Mouse (Mus musculus) neural tube, embryonic 12.5 days (tissue): ENCODE measurements around the gene Fxr2. TPM values are rescaled to one million over a fixed set of nuclear protein-coding genes. Genes with fewer than 3 reads are reported as not detected.
"Not testable (repeated sequence)": the region's sequence is repeated elsewhere in the genome, so short reads cannot be mapped to it uniquely, and the experiment has no call there.

ENCODE experiments used
- ATAC-seq: fragments of 200-750 bp; cut with Nextera tagmentation; 2 replicates; pipeline ENCODE4 v1.8.0; 2017; ENCODE audit warnings: low read depth, mild to moderate bottlenecking, moderate TSS enrichment, moderate library complexity; ENCODE audit not compliant: low FRiP score
- H3K27ac ChIP-seq: fragments of 300-500 bp; sonication (generic); 2 replicates; pipeline ENCODE4 v1.5.1; 2016
- H3K27me3 ChIP-seq: fragments of 300-500 bp; sonication (generic); replicated peaks from 2 replicates; pipeline ENCODE4 v1.6.1; 2016; ENCODE audit warnings: mild to moderate bottlenecking
- H3K36me3 ChIP-seq: fragments of 300-500 bp; sonication (generic); 2 replicates; pipeline ENCODE4 v1.6.1; 2016; ENCODE audit warnings: mild to moderate bottlenecking
- H3K4me1 ChIP-seq: fragments of 300-500 bp; sonication (generic); 2 replicates; pipeline ENCODE4 v1.6.1; 2016
- H3K4me2 ChIP-seq: fragments of 300-500 bp; sonication (generic); replicated peaks from 2 replicates; pipeline ENCODE4 v1.6.1; 2016; ENCODE audit warnings: mild to moderate bottlenecking
- H3K4me3 ChIP-seq: fragments of 300-500 bp; sonication (generic); 2 replicates; pipeline ENCODE4 v1.5.1; 2016
- H3K9ac ChIP-seq: fragments of 300-500 bp; sonication (generic); 2 replicates; pipeline ENCODE4 v1.6.1; 2016; ENCODE audit warnings: mild to moderate bottlenecking
- H3K9me3 ChIP-seq: fragments of 300-500 bp; sonication (generic); 2 replicates; pipeline ENCODE4 v1.6.1; 2016; ENCODE audit warnings: mild to moderate bottlenecking
- WGBS: fragments of 180-500 bp; shearing (Covaris S2); methylation state at CpG from one replicate; pipeline ENCODE4 v1.1.7; 2016; 5-methylcytosine and 5-hydroxymethylcytosine counted together
- polyA plus RNA-seq: library from polyadenylated mRNA; unstranded; fragments of >200 nt; fragmentation: Nextera tagmentation; extraction: Ambion mirVana; gene quantifications from 2 replicates; pipeline ENCODE4 v1.2.1, GENCODE M21; 2016

Fxr2 gene
- polyA plus RNA-seq, 1 experiment from 2014 or later = 71.5 TPM

DNA sequence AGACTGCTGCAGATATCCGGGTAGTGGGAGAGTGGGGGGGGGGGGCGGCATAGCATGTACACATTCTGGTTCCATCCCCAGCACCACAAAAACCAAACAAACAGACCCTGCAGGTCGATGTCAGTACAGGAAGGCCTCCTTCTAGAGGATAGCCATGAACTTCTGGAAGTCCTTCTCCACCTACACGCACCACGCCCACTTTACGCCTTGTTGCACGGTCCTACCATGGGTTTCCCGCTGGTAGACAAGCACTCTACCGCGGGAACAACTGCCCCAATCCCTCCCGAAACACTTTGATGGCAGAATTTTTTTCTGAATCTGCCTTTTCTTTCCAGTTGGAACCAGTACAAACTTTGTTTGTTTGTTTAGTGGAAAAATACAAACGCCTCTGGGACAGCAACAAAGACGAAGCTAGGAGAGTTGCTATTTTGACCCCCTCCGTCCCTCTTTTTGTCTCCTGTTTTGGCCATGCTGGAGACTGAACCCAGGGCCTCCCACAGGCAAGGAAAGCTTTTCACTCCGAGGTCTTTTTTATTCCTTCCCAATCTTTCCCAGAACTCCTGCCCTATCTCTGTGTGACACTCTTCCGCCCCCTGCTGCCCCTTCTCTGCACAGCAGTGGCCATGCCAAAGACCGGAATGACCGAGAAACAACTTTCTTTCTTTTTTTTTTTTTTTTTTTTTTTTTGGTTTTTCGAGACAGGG is 19.1 kb upstream of the Fxr2 start:
- no peak overlapping the region for H3K4me3 ChIP-seq
- no peak overlapping the region for H3K9ac ChIP-seq
- ATAC-seq = no peak

DNA sequence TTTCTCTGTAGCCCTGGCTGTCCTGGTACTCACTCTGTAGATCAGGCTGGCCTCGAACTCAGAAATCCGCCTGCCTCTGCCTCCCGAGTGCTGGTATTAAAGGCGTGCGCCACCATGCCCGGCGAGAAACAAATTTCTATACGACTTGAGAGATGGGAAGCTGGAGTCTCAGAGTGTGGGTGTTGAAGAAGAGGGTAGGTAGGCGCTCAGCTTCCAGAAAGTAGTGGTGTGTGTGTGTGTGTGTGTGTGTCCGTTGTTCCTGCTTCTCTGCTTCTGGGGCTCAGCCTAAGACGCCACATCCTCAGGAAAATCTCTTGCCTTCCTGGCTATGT is 18.6 kb upstream of the Fxr2 start:
- H3K27me3 ChIP-seq = peaks cover 11% of the 10 kb centered on the region; the same call in 1 of the 2 replicates
- not testable (repeated sequence) for H3K36me3 ChIP-seq, H3K4me1 ChIP-seq, ATAC-seq, H3K9me3 ChIP-seq, H3K4me3 ChIP-seq, H3K27ac ChIP-seq, H3K9ac ChIP-seq
- WGBS = 57% methylated on average over 11 of the region's 11 CpGs
- 0 out of 2 replicates have a peak overlapping the region, but pooled peaks have one; percentile 1 for H3K4me2 ChIP-seq

More for the DNA sequence above, 19.1 kb upstream of the Fxr2 start:
- H3K27ac ChIP-seq = no peak overlapping the region
- peak overlapping the region; percentile 41 for H3K4me2 ChIP-seq
- peaks cover 11% of the 10 kb centered on the region; the same call in 1 of the 2 replicates for H3K27me3 ChIP-seq
- no peaks in the 10 kb centered on the region for H3K9me3 ChIP-seq
- 0 out of 2 replicates have a peak, but pooled peaks cover 6% of the 10 kb centered on the region for H3K4me1 ChIP-seq
- WGBS = 10% methylated on average over 19 of the region's 19 CpGs
- H3K36me3 ChIP-seq = no peaks in the 10 kb centered on the region

DNA sequence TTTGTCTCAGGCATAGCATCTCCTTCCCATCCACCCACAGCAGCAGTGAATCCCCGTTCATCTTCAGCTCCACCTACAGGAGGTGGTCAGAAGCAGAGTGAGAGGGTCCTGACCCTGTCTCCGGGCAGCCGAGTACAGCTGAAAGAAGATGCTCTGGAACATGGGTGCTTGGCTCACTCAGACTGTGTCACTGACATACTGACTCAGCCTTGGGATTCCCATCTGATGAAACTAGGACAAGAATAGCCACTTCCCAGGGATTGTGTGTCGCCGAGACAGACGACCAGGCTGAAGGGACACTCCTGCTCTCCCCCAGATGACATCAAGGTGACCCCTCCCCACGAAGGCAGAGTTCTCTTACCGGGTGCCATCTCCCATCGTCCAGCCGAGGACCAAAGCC is 16.0 kb upstream of the Fxr2 start:
- no peak overlapping the region for H3K4me3 ChIP-seq
- no peaks in the 10 kb centered on the region for H3K36me3 ChIP-seq
- WGBS = 50% methylated on average over 10 of the region's 10 CpGs
- ATAC-seq = no peak
- H3K4me2 ChIP-seq = no peak overlapping the region
- peaks cover 9% of the 10 kb centered on the region; the same call in 1 of the 2 replicates for H3K4me1 ChIP-seq
- H3K9ac ChIP-seq = no peak overlapping the region
- peaks cover 11% of the 10 kb centered on the region; the same call in 1 of the 2 replicates for H3K27me3 ChIP-seq
- H3K27ac ChIP-seq = no peak overlapping the region
- H3K9me3 ChIP-seq = no peaks in the 10 kb centered on the region

DNA sequence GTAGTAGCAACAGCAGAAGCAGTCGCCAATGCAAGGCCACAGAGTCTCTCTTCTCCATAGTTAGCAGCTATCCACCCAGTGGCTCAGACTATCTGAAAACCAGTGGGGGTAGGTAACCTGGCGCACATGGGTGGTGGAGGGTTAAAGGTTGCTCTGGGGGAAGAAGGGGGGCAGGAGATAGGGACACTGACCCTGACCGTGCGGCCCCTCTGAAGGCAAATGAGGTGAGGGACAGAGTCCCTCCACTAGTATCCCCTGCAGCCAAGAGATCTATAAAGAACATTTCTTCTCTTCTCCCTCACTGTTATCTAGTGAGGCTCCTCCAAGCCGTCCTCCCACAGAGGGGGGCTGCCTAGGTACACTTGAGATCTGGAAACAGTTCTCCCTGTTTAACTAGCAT is 15.0 kb upstream of the Fxr2 start, which contains the start of gene Shbg:
Shbg (minus strand) TSS at position 101 of the 400 bp plus-strand sequence.
- no peak for ATAC-seq
- Histone ChIP-seq H3K9me3 (no peaks in the 10 kb centered on the region), H3K27me3 (peaks cover 11% of the 10 kb centered on the region; the same call in 1 of the 2 replicates), H3K36me3 (no peaks in the 10 kb centered on the region), H3K4me2 (no peak within 1 kb of the TSS), H3K27ac (no peak within 1 kb of the TSS), H3K9ac (0 out of 2 replicates have a peak within 1 kb of the TSS, but pooled peaks have one; percentile 13), H3K4me3 (no peak within 1 kb of the TSS), H3K4me1 (peaks cover 18% of the 10 kb centered on the region)
- WGBS = 79% methylated on average over 5 of the region's 5 CpGs

DNA sequence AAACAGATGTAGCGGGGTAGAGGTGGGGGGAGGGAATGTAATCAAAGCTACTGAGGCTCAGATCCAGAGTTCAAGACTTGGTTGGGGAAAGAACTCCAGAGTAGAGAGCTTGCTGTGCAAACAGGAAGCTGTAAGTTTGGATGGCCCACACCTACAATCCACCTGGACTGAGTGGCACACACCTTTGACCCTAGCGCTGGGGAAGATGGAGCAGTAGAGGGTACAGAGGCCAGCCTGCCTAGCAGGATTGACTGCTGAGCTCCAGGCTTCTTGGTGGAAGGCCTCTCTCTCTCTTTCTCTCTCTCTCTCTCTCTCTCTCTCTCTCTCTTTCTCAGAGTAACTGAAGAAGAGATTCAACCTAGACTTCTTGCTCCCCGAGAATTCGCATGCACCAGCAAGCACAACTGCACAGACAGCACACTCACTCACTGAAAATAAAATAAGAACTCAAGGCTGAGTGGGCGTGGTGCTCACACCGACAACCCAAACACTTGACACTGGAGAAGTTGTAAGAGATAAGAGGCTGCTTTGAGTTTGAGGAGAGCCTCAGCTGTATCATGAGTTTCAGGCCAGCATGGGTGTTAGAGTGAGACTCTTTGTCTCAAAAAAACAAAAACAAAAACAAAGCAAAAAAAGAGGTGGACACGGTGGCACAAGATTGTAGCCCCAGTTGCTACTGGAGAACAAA is 12.3 kb upstream of the Fxr2 start:
- Histone ChIP-seq H3K27ac (no peak overlapping the region), H3K27me3 (0 out of 2 replicates have a peak, but pooled peaks cover under 1% of the 10 kb centered on the region), H3K9ac (no peak overlapping the region), H3K4me1 (peaks cover 12% of the 10 kb centered on the region), H3K4me3 (no peak overlapping the region), H3K36me3 (no peaks in the 10 kb centered on the region), H3K4me2 (no peak overlapping the region), H3K9me3 (no peaks in the 10 kb centered on the region)
- ATAC-seq = no peak
- WGBS = 86% methylated on average over 7 of the region's 7 CpGs

DNA sequence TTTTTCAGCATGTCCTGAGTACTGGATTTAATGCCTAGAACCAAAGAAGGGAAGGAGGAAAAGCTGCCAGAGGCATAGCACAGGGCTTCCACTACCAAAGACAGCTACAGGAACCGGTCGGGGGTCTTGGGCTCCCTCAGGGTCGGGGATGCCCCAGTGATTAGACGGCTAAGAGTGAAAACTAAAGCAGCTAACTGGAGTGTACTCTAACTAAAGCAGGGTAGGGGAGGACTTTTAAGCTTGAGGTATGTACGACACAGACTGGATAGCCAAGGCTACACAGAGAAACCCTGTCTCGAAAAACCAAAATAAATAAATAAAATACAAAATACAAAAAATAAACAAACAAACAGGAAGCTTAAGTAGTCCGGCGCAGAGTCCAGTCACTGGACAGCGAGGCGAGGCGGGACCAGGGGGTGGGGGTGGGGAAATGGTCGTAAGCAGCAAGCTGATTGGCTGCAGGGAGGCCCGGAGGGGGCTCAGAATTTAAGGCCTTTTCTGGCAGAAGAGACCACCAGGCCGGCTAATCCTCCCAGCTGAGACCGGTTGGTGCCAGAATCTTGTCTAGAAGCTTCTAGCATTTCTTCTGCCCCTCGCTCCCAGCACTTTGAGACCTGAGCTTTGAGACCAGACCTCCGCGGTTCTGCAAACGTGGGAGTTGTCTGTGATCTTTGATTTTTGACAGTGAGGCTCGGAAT is 11.1 kb upstream of the Fxr2 start, which contains the start of gene Sat2:
Sat2 (plus strand) TSS at position 454 of the 698 bp plus-strand sequence.
- Histone ChIP-seq H3K4me1 (peaks cover 12% of the 10 kb centered on the region), H3K4me3 (peak within 1 kb of the TSS; percentile 43), H3K9ac (peak within 1 kb of the TSS; percentile 68), H3K36me3 (no peaks in the 10 kb centered on the region), H3K4me2 (peak within 1 kb of the TSS; percentile 75), H3K27me3 (no peaks in the 10 kb centered on the region), H3K9me3 (no peaks in the 10 kb centered on the region), H3K27ac (no peak within 1 kb of the TSS; the same call in 1 of the 2 replicates)
- peak; percentile 90 for ATAC-seq
- 1% methylated on average over 20 of the region's 20 CpGs for WGBS

DNA sequence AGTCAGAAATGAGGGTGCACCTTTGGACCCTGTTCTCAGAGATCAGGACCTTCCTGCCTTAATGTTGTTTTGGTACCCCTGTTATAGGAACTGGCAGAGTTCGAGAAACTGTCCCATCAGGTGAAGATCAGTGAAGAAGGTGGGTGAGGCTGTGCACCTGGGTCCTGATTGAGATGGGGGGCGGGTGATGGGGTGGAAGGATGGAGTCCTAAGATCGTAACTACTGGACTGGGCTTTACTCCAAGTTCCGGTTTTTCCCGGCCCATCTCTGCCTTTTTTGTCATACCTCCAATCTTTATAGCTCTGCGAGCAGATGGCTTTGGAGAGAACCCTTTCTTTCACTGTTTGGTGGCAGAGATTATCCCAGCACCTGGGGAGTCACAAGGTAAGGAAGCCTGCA is 10.4 kb upstream of the Fxr2 start:
- Histone ChIP-seq H3K9ac (peak overlapping the region; percentile 68), H3K4me2 (peak overlapping the region; percentile 75), H3K4me1 (peaks cover 12% of the 10 kb centered on the region), H3K27me3 (no peaks in the 10 kb centered on the region), H3K4me3 (peak overlapping the region; percentile 43), H3K36me3 (no peaks in the 10 kb centered on the region), H3K27ac (no peak overlapping the region), H3K9me3 (no peaks in the 10 kb centered on the region)
- WGBS = 51% methylated on average over 6 of the region's 6 CpGs
- ATAC-seq = 0 out of 2 replicates have a peak, but pooled peaks have one; percentile 13

DNA sequence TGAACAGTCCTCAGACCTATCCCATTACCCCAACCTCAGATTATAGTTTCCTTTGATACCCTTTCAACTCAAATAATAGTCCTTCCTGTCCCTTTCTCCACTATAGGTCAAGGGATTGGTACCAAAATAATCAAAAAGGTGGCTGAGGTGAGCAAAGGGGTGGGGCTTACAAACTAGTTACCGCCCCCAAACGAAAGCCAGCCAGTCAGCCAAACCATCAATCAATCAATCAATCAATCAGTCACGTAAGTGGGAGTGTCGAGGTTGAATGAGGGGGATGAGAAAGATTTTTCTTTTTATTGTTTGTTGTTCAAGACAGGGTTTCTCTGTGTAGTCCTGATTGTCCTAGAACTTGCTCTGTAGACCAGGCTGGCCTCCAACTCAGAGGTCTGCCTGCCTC is 9.8 kb upstream of the Fxr2 start:
- ATAC-seq = no peak
- H3K4me3 ChIP-seq = no peak overlapping the region
- H3K27me3 ChIP-seq = no peaks in the 10 kb centered on the region
- H3K27ac ChIP-seq = no peak overlapping the region
- H3K9ac ChIP-seq = no peak overlapping the region
- H3K4me1 ChIP-seq = peaks cover 12% of the 10 kb centered on the region
- WGBS = 60% methylated on average over 4 of the region's 4 CpGs
- H3K9me3 ChIP-seq = no peaks in the 10 kb centered on the region
- H3K36me3 ChIP-seq = no peaks in the 10 kb centered on the region
- peak overlapping the region; percentile 75 for H3K4me2 ChIP-seq

DNA sequence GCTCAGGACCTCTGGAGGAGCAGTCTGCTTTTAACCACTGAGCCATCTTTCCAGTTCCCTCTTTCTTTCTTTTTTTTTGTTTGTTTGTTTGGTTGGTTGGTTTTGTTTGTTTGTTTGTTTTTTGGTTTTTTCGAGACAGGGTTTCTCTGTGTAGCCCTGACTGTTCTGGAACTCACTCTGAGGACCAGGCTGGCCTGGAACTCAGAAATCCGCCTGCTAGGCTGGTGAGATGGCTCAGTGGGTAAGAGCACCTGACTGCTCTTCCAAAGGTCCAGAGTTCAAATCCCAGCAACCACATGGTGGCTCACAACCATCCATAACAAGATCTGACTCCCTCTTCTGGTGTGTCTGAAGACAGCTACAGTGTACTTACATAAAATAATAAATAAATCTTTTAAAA is 8.5 kb upstream of the Fxr2 start:
- 76% methylated on average over 2 of the region's 2 CpGs for WGBS
- H3K36me3 ChIP-seq, H3K27me3 ChIP-seq, ATAC-seq, H3K9ac ChIP-seq, H3K4me2 ChIP-seq, H3K27ac ChIP-seq, H3K9me3 ChIP-seq, H3K4me3 ChIP-seq: not testable (repeated sequence)
- peaks cover 12% of the 10 kb centered on the region for H3K4me1 ChIP-seq

DNA sequence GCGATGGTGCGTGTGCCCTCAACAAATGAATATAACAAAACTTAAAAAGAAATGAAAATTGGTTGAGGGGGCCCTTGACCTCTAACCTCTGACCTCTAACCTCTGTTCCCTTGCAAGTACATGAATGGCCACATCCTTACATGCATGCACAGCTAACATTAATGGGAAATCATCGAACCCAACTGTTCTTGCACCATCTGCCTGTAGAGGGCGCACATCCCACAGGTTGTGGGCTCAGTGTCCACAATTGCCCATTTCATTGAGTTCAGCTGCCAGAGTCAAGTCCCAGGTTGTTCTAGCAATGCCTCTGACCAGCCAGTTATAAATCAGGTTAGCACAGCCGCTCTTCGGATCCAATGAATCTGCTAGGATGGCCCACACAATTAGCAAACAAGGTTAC is 4.5 kb upstream of the Fxr2 start:
- no peak overlapping the region for H3K27ac ChIP-seq
- ATAC-seq = no peak

DNA sequence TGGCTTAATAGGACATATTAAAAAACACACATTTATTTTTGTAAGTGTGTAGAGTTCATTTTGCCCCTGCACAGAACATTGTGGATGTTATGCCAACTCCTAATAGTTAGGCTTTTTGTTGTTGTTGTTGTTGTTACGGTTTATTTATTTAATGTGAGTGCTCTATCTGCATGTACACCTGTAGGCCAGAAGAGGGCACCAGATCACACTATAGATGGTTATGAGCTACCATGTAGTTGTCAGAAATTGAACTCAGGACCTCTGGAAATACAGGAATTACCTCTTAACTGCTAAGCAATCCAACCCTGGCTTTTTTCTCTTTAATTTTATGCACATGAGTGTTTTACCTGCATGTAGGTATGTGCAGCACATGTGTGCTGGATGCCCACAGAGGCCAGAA is 3.0 kb upstream of the Fxr2 start:
- Histone ChIP-seq H3K4me2 (no peak overlapping the region), H3K9me3 (no peaks in the 10 kb centered on the region), H3K9ac (no peak overlapping the region), H3K4me1 (peaks cover 15% of the 10 kb centered on the region), H3K4me3 (no peak overlapping the region), H3K27ac (no peak overlapping the region), H3K27me3 (no peaks in the 10 kb centered on the region), H3K36me3 (no peaks in the 10 kb centered on the region)
- no peak for ATAC-seq
- WGBS = 75% methylated on average over 1 of the region's 1 CpGs

More for the DNA sequence above, 4.5 kb upstream of the Fxr2 start:
- WGBS = 32% methylated on average over 6 of the region's 6 CpGs
- Histone ChIP-seq H3K4me3 (no peak overlapping the region), H3K27me3 (no peaks in the 10 kb centered on the region), H3K9me3 (no peaks in the 10 kb centered on the region), H3K4me2 (no peak overlapping the region), H3K9ac (no peak overlapping the region), H3K36me3 (no peaks in the 10 kb centered on the region), H3K4me1 (0 out of 2 replicates have a peak, but pooled peaks cover 3% of the 10 kb centered on the region)
